Mouse (Mus musculus): ENCODE data around the gene 2310057M21Rik. TPM values are rescaled to one million over a fixed set of nuclear protein-coding genes. Genes with fewer than 3 reads are reported as not detected.

The 2310057M21Rik gene
- polyA plus RNA-seq, 1 experiment = 15.3 TPM

DNA sequence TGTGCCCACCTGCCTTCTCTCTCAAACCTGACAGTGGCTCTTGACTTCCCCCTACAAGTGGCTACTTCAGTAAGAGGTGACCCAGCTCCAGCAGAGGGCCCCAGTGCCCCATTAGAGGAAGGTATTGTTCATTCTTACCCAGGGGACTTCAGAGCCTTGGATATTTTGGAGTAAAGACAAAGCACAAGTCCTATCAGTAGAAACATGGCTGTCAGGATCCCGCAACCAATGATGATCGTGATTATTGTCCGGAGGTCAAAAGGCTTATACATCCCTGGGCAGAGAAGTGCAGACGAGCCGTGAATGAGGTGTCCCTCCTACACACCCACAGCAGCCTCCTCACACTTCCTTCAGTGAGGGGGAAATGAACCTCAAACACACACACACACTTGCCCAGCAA lies 35.5 kb downstream of the 2310057M21Rik start:
- no peak for DNase-seq (ENCODE audit: extremely low spot score in 1 of 2, low spot score in 1 of 2)

GRCm38 (mm10) chr7:131322192-131322591 lies 40.4 kb downstream of the 2310057M21Rik start, which contains the start of gene Cuzd1:
TSS of gene Cuzd1 (minus strand) at chr7:131322292.
- no peak for DNase-seq (ENCODE audit: extremely low spot score in 1 of 2, low spot score in 1 of 2)

DNA sequence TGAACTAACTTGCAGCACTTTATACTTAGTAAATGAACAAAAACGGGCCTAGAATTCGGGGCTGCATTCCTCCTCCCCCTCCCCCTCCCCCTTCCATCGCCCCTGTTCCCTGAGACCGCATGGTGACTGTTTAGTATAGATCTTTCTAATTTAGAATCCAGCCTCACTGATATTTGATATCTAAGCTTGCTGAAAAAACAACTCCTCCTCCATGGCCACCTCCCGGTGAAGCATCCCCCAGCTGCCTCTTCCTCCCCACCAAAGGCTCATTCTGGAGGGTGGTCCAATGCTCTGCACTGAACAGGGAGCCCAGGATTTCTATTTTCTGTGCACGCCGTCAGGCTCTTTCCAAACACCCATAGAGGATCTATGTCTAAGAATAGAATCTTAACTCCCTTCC lies 44.2 kb downstream of the 2310057M21Rik start:
- no peak for DNase-seq (ENCODE audit: extremely low spot score in 1 of 2, low spot score in 1 of 2)

GRCm38 (mm10) chr7:131317587-131317986 lies 45.0 kb downstream of the 2310057M21Rik start:
- DNase-seq (ENCODE audit: extremely low spot score in 1 of 2, low spot score in 1 of 2) = no peak

DNA sequence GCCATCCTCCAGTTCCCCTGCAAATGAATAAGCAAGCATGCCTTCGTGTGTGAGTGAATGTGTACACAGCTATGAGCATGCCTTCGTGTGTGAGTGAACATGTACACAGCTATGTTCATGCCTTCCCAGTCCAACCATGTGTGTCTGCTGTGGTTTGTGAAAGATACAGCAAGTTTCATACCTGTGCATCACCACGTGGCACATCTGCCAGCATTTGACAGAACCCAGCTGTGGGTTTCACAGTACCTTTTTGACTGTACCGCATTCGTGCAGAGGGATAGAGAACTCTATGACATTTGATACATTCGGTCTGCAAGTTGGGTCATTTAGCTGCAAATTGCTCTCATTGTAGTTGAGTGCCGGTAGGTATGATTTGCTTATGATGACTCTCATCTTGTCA lies 48.1 kb downstream of the 2310057M21Rik start:
- DNase-seq (ENCODE audit: extremely low spot score in 1 of 2, low spot score in 1 of 2) = no peak

DNA sequence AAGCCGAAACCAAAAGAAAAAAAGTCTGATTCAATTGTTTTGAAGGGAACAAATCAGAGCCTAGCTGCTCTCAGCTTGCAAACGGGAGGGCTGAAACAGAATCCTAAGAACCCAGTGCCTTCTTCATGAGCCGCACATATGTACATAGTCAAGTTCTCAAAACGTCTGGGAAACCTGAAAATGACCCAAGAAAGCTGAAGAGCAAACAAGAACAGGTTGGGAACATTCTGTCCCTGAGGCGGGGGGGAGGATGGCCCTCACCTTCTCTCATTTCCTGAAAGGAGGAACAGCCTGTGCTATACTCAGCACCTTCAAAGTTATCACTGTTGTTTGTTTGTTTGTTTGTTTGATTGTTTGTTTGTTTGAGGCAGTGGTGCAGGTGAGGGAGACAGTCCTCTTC lies 55.8 kb downstream of the 2310057M21Rik start:
- no peak for DNase-seq (ENCODE audit: extremely low spot score in 1 of 2, low spot score in 1 of 2)

- no peak for DNase-seq (ENCODE audit: extremely low spot score in 1 of 2, low spot score in 1 of 2)
Measured at GRCm38 (mm10) chr7:131303340-131303739, 59.2 kb downstream of the 2310057M21Rik start.

GRCm38 (mm10) chr7:131297151-131297550 lies 65.4 kb downstream of the 2310057M21Rik start:
- no peak for DNase-seq (ENCODE audit: extremely low spot score in 1 of 2, low spot score in 1 of 2)

Other genes starting within 250 kb of the 2310057M21Rik start
- not detected in 2 replicates for gene 4933402N03Rik, start 216.4 kb downstream of the 2310057M21Rik start, polyA plus RNA-seq (2012; rRNA removed)
- 0.06 and 0.17 TPM in 2 replicates for gene 5430419D17Rik, start 188.4 kb downstream of the 2310057M21Rik start, polyA plus RNA-seq (2012; rRNA removed)
- 0.23 and 0.30 TPM in 2 replicates for gene Cuzd1, start 40.5 kb downstream of the 2310057M21Rik start, polyA plus RNA-seq (2012; rRNA removed)
- gene Fam24b, start 33.2 kb downstream of the 2310057M21Rik start, polyA plus RNA-seq (2012; rRNA removed) = 0.14 and 0.17 TPM in 2 replicates
- not detected in 2 replicates for gene Fam24a, start 28.9 kb downstream of the 2310057M21Rik start, polyA plus RNA-seq (2012; rRNA removed)
- gene Pstk, start 8.4 kb upstream of the 2310057M21Rik start, polyA plus RNA-seq (2012; rRNA removed) = 54.4 and 57.6 TPM in 2 replicates
- gene Ikzf5, start 47.8 kb upstream of the 2310057M21Rik start, polyA plus RNA-seq (2012; rRNA removed) = 15.6 and 18.5 TPM in 2 replicates
- 35.7 and 42.8 TPM in 2 replicates for gene Acadsb, start 47.8 kb upstream of the 2310057M21Rik start, polyA plus RNA-seq (2012; rRNA removed)
- not detected in 2 replicates for gene Hmx3, start 180.1 kb upstream of the 2310057M21Rik start, polyA plus RNA-seq (2012; rRNA removed)
- gene Hmx2, start 186.0 kb upstream of the 2310057M21Rik start, polyA plus RNA-seq (2012; rRNA removed) = not detected in 2 replicates
- gene Bub3, start 197.5 kb upstream of the 2310057M21Rik start, polyA plus RNA-seq (2012; rRNA removed) = 75.0 and 75.8 TPM in 2 replicates

Data from frontal cortex, adult 2 months (tissue).